Mouse (Mus musculus) kidney, postnatal 4 days (tissue): ENCODE measurements around the gene Gm13889.

ENCODE experiments used
- DNase-seq, 2 experiments: peaks; one replicate each; pipeline ENCODE4 v3.0.0; 2021; ENCODE audit warnings: mixed read lengths in 2 of 2

Gene Gm13889

DNA sequence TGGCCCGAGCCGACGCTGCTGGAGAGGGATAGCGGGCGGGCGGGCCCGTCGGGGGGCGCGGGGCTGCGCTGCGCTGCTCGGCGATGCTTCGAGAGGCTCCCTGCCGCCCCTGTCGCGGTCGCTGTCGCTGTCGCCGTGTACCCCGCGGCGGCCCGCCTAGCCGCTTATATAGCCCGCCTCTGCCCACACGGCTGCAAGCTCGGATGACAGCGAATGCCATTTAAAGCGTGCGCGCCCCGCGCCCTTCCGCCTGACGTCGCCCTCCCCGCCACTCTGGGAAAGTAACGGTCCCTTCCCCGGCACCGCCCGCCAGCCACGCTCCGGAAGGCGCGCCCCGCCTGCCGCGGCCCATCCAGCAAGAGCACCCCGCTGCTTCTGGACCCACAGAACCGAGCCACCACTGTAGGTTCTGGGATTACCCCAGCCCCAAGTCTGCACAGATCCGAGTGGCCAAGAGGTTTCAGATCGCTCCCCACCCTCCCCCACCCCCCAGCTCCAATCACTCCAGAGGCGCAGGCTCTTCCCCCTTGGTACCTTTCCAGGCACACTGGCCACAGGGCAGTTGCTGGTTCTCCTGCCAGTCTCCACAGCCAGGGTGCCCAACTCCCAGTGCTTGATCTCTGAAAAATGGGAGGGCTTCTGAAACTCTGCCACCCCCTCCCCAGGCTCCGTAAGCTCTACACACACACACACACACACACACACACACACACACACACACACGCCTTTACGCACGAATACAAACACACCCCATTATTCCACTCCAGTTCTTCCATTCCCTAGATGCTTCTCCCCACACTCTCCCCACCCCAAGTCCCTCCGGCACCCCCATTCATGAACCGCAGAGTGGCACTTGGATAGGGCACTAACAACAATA lies at the start of gene Gm13889:
Gene Gm13889, minus strand, starts transcription at position 294 of the 877 bp plus-strand sequence.
- DNase-seq, result peak; percentile 83 to 89

DNA sequence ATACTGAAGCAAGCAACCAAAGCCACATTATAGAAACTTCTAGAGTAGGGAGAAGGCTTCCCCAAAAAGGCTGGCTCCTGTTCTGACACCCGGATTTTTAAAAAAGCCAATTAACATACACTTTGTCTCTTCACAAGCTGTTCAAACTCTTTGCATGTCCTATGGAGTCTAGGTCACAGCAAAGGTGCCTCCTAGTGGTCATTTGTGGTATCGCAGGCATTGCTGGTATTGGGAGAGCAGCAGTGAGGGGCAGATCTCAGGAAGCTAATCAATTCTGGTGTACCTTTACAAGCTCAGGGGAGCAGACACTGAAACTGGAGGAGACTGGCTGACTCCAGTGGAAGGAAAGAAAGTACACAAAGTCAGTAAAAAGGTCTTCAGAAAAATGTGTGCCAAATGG lies 45.3 kb upstream of the Gm13889 start:
- DNase-seq, result peak; percentile 93 to 96

DNA sequence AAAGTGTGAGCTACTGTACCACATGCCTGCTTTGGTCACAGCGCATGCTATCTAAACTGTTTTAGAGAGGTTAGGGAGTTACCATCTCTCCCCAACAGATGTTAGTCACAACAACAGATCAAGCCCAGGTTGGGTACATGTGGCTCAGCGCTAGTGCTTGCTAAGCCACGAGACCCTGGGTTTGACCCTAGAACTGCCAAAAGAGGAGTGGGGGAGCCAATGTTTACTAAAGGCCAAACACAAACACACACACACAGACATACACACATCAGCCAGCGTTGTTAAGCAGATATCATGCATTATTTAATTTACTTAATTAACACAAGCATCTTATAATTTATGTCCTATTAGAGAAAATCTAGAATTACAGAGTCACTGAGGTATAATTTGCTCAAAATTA lies 44.9 kb upstream of the Gm13889 start:
- no peak for DNase-seq

DNA sequence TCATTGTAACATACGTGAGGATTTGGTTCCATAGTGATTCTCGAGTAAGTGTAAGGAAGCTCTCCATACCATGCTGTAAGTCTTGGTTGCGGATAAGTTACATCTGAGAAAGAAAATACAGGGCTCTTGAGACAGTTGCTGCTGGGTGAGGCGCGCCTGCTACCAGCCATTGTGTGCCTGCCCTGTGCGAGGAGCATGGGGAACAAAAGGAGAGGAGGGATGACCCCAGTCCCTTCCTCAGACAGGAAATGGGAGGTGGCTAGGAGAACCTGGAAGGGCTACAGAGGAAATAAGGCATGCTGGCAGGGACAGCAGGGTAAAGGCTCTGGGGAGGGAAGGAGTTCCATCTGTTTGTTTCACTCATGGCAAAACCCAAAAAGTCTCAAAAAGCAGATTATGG lies 44.4 kb upstream of the Gm13889 start:
- DNase-seq, result peak; percentile 13 to 37

DNA sequence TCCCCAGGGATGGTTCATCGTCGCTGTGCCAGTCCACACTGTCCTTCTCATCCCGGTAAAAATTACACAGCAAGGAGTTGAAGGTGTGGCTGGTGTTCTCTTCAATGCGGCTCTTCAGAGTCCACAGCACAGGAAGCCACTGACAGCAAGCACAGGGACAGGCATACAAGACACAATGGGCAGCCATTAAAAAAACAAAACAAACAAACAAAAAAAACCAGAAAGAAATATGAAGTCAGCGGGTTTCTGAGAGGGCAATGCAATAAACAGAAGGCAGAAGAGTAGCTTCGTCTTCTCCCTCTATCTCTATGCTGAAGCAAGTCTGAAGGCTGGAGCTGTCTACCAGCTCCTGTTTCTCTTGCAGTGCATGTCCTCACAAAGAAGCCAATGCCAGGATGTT lies 39.3 kb upstream of the Gm13889 start, which contains the start of gene Gm27027:
Gene Gm27027, minus strand, starts transcription at position 101 of the 400 bp plus-strand sequence.
- no peak for DNase-seq

DNA sequence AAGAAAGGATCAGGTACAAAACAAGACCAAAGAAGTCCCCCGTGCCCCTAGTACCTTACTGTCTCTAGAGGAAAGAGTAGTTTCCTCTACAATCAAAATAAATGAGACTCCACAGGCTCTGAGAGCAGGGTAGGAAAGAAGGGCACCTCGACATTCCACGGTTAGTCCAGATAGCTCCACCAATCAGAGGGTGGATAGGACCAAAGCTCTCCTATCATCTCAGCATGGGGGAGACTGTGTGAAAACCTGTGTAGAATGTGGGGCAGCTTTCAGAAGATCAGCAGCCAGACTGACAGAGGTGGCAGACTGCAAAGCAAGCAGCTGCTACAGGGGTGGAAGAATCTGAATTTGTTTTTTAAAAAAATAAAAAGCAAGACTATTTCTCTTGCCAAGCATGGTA lies 35.8 kb upstream of the Gm13889 start:
- no peak for DNase-seq

DNA sequence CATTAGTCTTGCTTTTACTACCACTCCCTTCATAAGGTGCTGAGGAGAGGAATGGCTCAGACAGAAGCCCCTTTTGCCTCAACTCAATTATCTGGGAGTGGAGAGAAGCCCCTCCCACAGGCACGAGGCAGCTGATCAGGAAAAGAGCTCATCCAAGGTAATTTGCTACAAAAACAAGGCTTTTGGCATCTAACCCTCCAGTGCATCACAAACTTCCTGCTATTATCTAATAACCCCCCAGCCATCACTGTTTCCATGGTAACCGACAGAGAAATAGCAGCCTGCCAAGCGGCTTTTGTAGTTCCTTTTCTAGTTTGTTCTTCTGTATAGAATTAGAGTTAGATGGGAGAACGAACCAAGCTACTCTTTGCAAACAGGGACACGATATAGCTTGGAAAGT lies 35.3 kb upstream of the Gm13889 start:
- peak; percentile 18 to 42 for DNase-seq

DNA sequence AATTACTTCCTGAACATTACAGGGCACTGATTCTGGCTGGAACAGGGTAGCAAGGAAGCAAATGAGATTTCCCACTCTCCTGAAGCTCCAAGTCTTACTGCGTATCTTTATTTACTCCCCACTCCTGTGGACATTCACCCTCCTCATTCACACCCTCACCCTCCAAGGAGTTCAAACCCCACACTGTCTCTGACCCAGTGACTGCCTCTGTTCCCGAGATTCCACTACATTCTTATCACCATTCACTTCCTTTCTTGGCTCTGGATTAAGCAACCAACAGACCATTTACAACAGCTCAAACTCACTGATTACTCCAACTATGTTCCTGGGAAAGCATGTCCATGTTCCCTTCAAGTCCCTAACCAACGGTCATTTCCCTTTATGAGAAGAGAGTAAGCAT lies 34.3 kb upstream of the Gm13889 start:
- no peak for DNase-seq

DNA sequence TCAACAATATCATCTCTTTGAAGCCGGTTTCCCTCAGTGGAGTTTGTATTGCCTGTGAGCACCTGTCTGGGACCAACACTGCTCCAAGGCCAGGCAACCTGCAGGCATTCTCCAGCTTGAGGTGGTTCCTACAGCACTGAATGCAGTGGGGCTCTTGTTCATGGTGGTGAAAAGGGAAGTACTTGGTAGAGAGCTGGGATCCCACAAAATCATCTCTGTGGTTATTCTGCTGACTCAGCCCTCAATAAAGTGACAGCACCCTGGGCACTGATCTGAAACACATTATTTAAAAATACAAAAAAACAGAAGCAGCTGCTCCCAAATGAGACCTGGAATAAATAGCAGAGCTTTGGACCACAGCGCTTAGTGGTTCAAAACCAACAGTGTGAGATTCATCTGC lies 31.4 kb upstream of the Gm13889 start:
- DNase-seq, result no peak

DNA sequence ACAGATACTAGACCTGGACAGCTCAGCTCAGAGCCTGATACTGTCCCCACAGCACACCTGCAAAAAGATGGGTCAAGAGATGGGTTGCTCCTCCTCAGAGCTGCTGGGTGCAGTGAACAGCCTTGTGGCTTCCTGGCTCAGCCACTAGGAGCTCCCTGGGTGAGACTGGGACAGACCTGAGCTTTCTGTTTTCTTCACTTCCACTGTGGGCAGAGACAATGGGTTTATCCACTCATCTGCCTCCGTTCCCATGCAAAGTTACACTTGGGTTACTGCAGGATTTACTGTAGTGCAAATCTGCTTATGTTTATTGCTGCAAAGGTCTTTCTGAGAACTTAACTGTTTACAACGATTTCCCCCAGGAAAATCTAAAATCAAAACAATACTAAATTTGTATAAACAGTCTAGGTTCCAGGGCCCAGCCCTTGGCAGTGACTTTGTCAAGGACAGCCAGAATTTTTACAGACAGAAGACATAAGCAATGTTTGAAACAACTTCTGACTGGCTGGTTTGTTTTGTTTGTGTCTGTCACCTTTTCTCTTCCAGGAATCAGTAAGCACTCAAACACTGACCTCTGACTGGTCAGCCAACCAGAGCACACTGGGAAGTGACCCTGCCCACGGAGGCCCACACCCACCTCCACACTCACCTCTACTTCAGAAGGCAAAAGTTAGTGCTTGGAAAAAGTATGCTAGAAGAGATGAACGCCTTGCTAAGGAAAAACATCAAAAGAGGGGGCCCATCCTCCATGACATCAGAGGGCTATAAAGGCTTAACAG lies 25.6 kb upstream of the Gm13889 start:
- no peak for DNase-seq

DNA sequence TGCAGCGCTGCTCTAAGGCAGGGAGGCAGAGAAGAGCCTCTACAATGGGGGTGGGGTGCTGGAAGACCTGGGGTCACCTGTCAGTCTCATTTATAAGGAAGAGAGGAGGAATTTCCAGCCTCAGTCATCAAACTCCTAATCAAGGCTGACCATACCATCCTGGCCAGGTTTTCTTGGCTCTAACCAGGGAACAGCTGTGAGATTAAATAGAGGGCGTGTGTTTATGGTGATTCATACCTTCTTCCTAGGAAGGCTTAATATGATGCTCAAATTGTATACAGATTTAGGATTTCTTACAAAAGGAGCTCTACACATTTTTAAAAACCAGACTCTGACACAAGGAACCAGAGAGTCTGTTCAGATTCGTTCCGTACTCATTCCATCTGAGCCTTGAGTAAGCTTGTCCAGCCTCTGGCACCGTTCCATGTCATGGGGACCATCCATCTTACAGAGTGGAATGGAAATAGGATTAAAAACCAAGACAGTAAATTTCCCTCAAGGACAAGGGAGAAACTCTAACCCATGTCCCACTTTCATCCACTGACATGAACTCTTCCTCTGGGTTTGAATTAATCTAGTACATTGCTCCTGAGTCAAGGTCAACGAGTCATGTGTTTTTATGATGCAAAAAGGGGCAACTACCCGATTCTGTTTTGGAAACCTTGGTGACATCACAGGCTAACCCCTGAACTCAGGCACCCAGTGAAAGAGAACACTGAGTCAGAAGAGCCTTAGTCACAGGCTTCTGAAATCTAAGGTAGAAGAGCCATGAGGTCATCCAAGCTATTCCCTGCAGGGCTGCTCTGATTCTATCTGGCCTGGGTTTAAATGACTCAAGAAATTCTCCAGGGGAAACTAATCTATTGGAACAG lies 22.5 kb upstream of the Gm13889 start:
- DNase-seq, result peak; percentile 20 to 36

DNA sequence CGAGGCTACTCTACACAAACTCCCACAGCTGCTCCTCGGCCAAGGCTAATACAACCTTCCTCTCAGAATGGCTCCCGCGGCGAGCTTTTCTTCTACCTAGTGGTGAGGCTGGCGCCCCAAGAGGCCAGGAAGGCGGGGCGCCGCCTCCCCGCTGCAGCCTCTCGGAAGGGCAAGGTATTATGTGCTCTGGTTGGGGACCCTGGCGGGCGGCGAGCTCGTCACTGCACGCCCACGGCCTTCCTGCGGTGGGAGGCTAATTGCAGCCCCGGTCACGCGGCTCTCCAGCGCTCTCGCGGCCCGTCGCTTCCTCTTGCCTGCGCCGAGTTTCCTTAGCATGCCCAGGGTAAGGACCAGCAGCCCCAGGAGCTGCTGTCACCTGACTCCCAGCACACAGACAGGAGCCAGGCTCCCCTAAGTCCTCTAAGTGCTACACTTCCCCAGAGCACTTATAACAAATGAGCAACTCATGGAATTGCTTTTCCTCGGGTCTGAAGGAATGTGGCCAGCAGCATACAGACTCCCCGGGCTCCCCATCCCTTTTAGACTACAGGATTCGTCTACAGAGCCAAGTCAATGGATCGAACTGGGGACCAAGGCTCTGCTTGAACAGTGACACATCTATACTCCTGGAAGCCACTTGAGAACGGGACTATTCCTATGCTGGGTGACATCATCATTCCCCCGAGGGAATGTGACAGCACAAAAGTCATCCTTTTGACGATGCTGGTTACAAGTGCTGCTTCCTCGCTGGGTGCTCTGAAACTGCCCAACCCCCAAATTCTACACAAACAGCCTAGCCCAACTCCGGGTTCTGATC lies 19.6 kb upstream of the Gm13889 start:
- peak; percentile 73 to 83 for DNase-seq

DNA sequence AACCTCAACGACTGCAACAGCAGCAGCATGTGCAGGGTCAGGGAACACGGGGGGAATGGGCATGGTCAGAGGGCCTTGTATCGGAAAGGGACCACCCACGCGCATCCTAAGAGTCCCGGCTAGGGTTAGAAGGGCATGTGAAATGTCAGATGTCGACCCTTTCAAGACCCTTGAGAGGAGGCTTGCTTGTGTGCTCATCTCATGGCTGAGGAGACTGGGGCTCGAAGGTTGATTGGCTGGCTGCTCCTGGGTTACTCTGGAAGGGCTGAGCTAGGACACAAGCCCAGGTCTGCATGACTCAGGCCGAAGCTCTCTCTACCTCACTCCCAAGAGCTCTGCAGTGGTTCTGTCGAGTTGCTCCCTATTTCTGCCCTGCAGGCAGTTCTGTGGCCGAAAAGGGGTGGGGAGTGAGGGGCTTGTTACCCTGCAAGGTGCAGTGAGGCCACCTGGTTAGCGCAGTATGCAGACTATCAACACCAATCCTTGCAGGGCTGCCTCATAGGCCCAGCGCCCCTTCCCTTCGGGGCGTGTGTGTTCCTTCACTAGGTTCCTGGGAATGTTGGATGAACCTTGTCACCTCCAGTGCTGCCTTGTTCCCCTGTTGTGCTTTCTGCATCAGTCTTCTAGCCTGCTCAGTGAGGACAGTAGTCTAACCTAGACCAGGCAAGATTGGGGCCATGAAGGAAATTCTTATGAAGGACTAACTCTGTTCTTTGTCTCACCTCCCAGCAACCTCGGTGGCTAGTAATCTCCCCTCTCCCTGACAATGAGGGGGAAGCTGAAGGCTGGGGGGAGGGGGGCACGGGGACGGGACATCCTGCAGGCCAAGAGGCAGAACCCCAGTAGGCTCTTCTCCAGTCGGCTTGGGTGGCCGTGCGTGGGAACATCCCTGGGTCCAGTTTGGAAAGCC lies 18.8 kb upstream of the Gm13889 start:
- DNase-seq, result no peak

DNA sequence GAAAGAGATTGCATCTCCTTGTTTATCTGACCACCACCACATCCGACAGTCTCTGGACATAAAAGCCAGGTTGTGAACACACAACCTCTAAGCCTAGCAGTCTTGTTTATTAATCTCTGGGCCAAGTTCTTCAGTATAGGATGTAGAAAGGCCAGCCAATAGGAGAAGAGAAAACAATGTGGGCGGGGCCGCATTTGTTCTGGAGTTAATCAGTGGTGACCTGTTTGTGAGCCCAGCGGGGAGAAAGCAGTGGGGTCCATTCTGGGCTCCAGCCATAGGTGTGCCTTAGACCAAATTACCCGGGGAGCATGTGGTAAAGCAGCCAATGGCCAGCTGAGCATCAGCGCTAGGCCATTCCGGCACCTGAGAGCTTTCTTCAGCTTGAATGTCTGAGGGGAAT lies 18.0 kb upstream of the Gm13889 start:
- DNase-seq, result peak; percentile 40 to 53

DNA sequence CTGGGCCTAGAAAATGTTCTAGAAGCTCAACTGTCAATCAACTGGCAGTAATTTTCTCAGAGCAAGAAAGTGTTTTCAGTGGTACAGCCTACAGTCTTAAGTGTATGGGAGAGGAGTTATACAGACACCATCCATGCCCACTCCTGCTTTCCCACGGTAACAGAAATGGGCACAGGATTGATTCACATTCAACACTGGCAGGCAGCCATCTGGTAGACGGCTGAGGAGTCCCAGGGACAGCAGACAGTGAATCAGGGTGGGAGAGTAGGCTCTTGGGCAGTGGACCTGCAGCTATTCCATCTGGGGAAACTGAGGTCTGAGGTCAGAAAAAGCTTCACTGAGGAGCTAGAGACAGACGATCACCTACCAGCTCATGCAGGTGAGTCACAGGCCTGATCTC lies 14.6 kb upstream of the Gm13889 start:
- DNase-seq, result no peak

DNA sequence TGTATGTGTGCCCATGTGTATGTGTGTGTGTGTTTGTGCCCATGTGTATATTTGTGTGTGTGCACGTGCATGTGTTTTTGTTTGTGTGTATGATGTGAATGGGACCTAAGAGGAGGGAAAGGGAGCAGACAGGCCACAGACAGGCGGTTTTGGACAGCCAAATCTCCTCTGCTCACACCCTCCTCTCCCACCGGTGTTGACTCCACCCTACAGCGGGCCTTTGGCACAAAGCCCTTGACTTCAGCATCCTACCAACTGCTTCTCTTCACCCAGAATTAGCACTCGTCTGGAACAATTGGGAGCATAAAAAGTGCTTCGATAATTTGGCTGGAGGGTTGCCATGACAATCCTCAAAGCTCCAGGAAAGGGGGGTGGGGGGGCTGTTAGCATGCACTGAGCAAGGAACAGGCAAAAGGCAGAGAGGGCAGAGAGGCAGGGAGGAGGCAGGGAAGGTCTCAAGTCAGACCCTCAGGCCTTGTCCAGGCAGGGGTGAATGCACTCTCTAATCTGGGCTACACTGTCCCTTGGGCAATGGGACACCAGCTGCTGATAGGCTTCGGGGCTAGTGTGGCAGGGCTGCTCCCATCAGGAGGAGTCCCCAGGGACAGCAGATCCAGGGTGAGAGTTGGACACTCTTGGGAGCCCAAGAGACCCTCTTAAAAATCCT lies 7.6 kb upstream of the Gm13889 start:
- peak; percentile 22 to 40 for DNase-seq

DNA sequence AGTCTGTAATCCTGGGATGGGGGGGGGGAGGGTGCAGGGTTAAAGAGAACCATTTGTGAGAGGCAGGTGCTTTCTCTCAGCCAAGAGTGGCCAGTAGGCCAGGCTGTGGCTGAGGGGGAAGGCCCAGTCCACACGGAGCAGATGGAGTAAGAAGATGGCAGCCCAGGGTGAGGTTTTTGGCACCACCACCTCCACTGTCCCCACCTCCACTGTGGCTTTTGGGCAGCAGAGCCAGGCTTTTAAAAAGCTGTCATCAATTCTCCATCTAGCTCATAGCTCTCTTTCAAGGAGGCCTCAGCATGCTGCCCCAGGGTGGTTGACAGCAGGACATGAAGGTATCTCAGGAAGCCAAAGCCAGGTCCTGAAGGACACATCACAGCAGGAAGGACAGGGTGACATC lies 6.8 kb upstream of the Gm13889 start:
- DNase-seq, result no peak

DNA sequence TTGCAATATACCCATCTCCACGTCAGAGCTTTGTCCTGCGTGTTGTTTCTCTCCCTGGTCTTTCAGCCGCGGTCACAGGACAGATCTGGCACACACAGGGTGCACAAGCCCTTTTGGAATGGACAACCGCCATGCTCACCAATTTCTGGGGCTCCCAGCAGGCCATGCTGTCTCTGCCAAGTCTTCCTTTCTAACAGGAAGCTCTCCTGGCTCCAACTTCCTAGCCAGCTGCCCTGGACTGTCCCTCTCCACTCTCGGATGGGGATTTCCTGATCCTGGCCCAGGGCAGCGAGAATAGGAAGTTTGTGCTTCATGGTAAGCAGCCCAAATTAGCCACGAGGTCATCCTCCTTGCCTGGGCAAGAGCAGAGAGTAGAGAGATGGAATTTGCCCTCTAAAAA lies 4.7 kb upstream of the Gm13889 start:
- peak; percentile 27 to 52 for DNase-seq

DNA sequence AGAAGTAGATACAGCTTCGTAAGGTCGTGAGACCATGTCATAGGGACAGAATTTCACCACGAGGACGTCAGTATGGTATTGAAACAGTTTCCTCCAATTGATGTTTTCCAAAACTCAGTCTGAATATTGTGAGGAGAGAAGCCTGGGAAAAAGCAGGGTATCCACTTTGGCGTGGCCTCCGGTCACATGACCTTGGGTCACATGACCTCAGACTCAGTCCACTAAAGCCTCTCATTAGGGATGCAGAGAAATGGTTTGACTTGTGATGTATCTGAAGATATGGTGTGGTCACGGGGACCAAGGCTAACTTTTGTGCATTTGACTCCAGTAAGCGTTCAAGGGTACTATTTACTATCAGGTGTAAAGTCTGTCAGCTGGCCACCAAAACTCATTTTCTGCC lies 2.3 kb upstream of the Gm13889 start:
- DNase-seq, result no peak

DNA sequence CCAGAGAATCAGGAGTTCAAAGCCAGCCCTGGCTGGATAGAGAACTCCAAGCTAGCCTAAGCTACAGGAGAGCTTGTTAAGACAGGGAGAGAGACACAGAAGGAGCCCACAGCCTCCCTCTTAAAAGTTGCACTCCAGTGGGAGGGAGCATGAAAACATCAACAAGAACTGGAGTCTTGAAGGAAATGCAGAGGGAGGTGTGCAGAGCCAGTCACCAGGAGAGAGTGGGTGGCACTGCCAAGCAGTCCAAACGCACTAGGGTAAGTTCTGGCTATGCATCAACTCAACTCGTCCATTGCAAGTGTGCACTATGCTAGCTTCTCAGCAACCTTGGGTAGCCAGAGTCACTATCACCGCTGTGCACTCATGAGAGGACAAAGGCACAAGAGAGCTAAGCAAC lies 1.2 kb upstream of the Gm13889 start:
- no peak for DNase-seq
